Comparison of ENCODE assay signal across 25 mouse cellular contexts in genomic region chr5:149402029-149402428, GRCm38 (mm10). TPM values are rescaled to one million over a fixed set of nuclear protein-coding genes. Genes with fewer than 3 reads are reported as not detected.
A peak's percentile ranks its signal among the peaks of the same experiment; 100 is the strongest.
DNase-seq lines count a peak whose midpoint lies in the region; ATAC-seq and TF ChIP-seq lines count a peak whose summit lies in the region.
"Had no signal": no experiment of that assay in that cellular context is flagged by ENCODE, and none has a peak within 500 bp of the region (broad histone marks: within the 10 kb centered on the region; RNA-seq: fewer than 3 reads in every experiment).

No protein-coding gene starts in this region.

- peak overlapping the region; percentile 85 for H3K27ac ChIP-seq in gastrocnemius, adult 2 months
- H3K27ac ChIP-seq in lung, embryonic 16.5 days (ENCODE audit: low read length) = no peak overlapping the region
- H3K27ac ChIP-seq in brown adipose tissue, adult 24 weeks (replicated peaks; ENCODE audit: low read depth, low read length) = peak overlapping the region; percentile 23; the same call in 1 of the 2 replicates
- H3K27ac ChIP-seq: forebrain, embryonic 10.5 days; forebrain, embryonic 13.5 days; heart, embryonic 10.5 days; hindbrain, embryonic 12.5 days; hindbrain, embryonic 15.5 days had no signal

- H3K9me3 ChIP-seq in lung, embryonic 16.5 days (ENCODE audit: control insufficient read depth, low read length) = 0 out of 2 replicates have a peak, but pooled peaks cover 2% of the 10 kb centered on the region
- H3K9me3 ChIP-seq: forebrain, embryonic 13.5 days; hindbrain, embryonic 12.5 days; hindbrain, embryonic 15.5 days had no signal

- no peak overlapping the region for H3K9ac ChIP-seq in lung, embryonic 16.5 days (ENCODE audit: low read length)
- H3K9ac ChIP-seq: forebrain, embryonic 13.5 days; hindbrain, embryonic 12.5 days; hindbrain, embryonic 15.5 days had no signal

- peaks cover 6% of the 10 kb centered on the region for H3K4me1 ChIP-seq in lung, embryonic 16.5 days (replicated peaks; ENCODE audit: control insufficient read depth, insufficient read depth, low read length)
- H3K4me1 ChIP-seq in brown adipose tissue, adult 24 weeks (ENCODE audit: control insufficient read depth, insufficient read depth, insufficient read length, low read length) = peaks cover 3% of the 10 kb centered on the region; the same call in 1 of the 2 replicates
- H3K4me1 ChIP-seq: forebrain, embryonic 10.5 days; forebrain, embryonic 13.5 days; hindbrain, embryonic 12.5 days had no signal

- TF ChIP-seq CTCF in gastrocnemius, adult 2 months (IDR thresholded peaks at IDR 0.05) = no peak

- DNase-seq in gastrocnemius, adult 2 months = no peak
- DNase-seq in gastrocnemius, postnatal 36 days = no peak
- no peak for DNase-seq in lung, postnatal 4 days
- no peak for DNase-seq in neural tube, embryonic 10.5 days (ENCODE audit: extremely low spot score, low spot score)
- DNase-seq: adrenal gland, adult 8-10 months; adrenal gland, postnatal 25 days; cerebellum, adult 18-20 months; cerebellum, adult 9-10 months; cerebellum, postnatal 14 days; gastrocnemius, postnatal 14 days had no signal

- H3K27me3 ChIP-seq in lung, embryonic 16.5 days (ENCODE audit: control insufficient read depth, insufficient read depth, low read depth, low read length) = no peaks in the 10 kb centered on the region
- H3K27me3 ChIP-seq: forebrain, embryonic 13.5 days; hindbrain, embryonic 12.5 days; hindbrain, embryonic 15.5 days had no signal

- WGBS in lung, embryonic 16.5 days = 28% methylated on average over 10 of the region's 10 CpGs

- no peak overlapping the region for H3K4me2 ChIP-seq in lung, embryonic 16.5 days (ENCODE audit: low read depth, low read length)
- H3K4me2 ChIP-seq: forebrain, embryonic 13.5 days; hindbrain, embryonic 12.5 days; hindbrain, embryonic 15.5 days had no signal

- H3K36me3 ChIP-seq in lung, embryonic 16.5 days (ENCODE audit: control insufficient read depth, insufficient read depth, low read length) = no peaks in the 10 kb centered on the region
- H3K36me3 ChIP-seq: forebrain, embryonic 10.5 days; heart, embryonic 10.5 days; hindbrain, embryonic 12.5 days; hindbrain, embryonic 15.5 days had no signal

- ATAC-seq in lung, embryonic 16.5 days (ENCODE audit: low read depth) = peak; percentile 37; the same call in 1 of the 2 replicates
- ATAC-seq: activated CD4-positive, CD25-positive, alpha-beta regulatory T cell, adult 4 months; forebrain, embryonic 13.5 days; forebrain, embryonic 16.5 days had no signal

- H3K4me3 ChIP-seq in gastrocnemius, adult 2 months = no peak overlapping the region
- H3K4me3 ChIP-seq in lung, embryonic 16.5 days (ENCODE audit: low read length) = no peak overlapping the region
- H3K4me3 ChIP-seq in brown adipose tissue, adult 24 weeks (ENCODE audit: insufficient read depth, low read depth, low read length) = no peak overlapping the region
- H3K4me3 ChIP-seq: forebrain, embryonic 10.5 days; forebrain, embryonic 13.5 days; heart, embryonic 10.5 days; hindbrain, embryonic 12.5 days; hindbrain, embryonic 15.5 days had no signal

- intact Hi-C loops in gastrocnemius, adult 2 months (cut with DNase I) = no loop called here
- intact Hi-C loops in gastrocnemius, postnatal 36 days (cut with DNase I) = no loop called here

RNA-seq across cellular contexts. Expression of gene Medag, which starts 9.5 kb away (rescaled TPM):
- 10 to 100 TPM; 12.6 to 15.1 TPM for total RNA-seq in gastrocnemius, adult 2 months (2021)
- total RNA-seq in gastrocnemius, postnatal 36 days (2021) = 10 to 100 TPM; 14.9 to 15.1 TPM
- 1.2 and 1.6 TPM in 2 replicates for polyA plus RNA-seq in lung, embryonic 16.5 days (2015; fragmentation: Nextera tagmentation; extraction: Ambion mirVana)
- polyA plus RNA-seq in brown adipose tissue, adult 24 weeks (2012; ENCODE audit: insufficient read depth, insufficient read length, missing spikeins) = 6.2 and 12.4 TPM in 2 replicates
- total RNA-seq: ES-E14 had no signal

RNA-seq across cellular contexts. Expression of gene Tex26, which starts 37.4 kb away (rescaled TPM):
- not detected for total RNA-seq in gastrocnemius, adult 2 months (2021)
- total RNA-seq in gastrocnemius, postnatal 36 days (2021) = not detected
- polyA plus RNA-seq in lung, embryonic 16.5 days (2015; fragmentation: Nextera tagmentation; extraction: Ambion mirVana) = 1.9 and 2.8 TPM in 2 replicates
- polyA plus RNA-seq in brown adipose tissue, adult 24 weeks (2012; ENCODE audit: insufficient read depth, insufficient read length, missing spikeins) = not detected in 2 replicates
- total RNA-seq: adrenal gland, adult 8-10 months; adrenal gland, postnatal 25 days; gastrocnemius, adult 18-20 months; heart, adult 18-20 months; heart, postnatal 25 days; hematopoietic stem cell, adult 5-6 weeks had no signal
- polyA plus RNA-seq: activated CD4-positive, CD25-positive, alpha-beta regulatory T cell, adult 4 months; gonadal fat pad, adult 2 months had no signal
